Mouse (Mus musculus): Measurements from ENCODE around the gene Pigz. TPM values are rescaled to one million over a fixed set of nuclear protein-coding genes. Genes with fewer than 3 reads are reported as not detected.

Pigz gene
- polyA plus RNA-seq, 1 experiment from 2014 or later = 1.4 TPM

- no peaks in the 10 kb centered on the region for H3K36me3 ChIP-seq (ENCODE audit: control insufficient read depth, insufficient read depth)
- H3K27me3 ChIP-seq (ENCODE audit: control insufficient read depth, insufficient read depth, low read length) = no peaks in the 10 kb centered on the region
- no peak for ATAC-seq (replicated peaks; ENCODE audit: extremely low read depth, insufficient read depth, low FRiP score)
- 81% methylated on average over 13 of the region's 13 CpGs for WGBS
- no peak overlapping the region for H3K9ac ChIP-seq (ENCODE audit: low read length)
- no peak overlapping the region for H3K4me3 ChIP-seq (ENCODE audit: low read length)
- H3K4me2 ChIP-seq (ENCODE audit: low read depth, low read length) = no peak overlapping the region
- peaks cover 3% of the 10 kb centered on the region; the same call in 1 of the 2 replicates for H3K4me1 ChIP-seq (ENCODE audit: control insufficient read depth, insufficient read depth, low read length)
- H3K9me3 ChIP-seq (replicated peaks; ENCODE audit: control insufficient read depth, low read length) = 0 out of 2 replicates have a peak, but pooled peaks cover 2% of the 10 kb centered on the region
- no peak overlapping the region for H3K27ac ChIP-seq (ENCODE audit: low read length)
Observed at GRCm38 (mm10) chr16:31926547-31927182, 7.0 kb upstream of the Pigz start.

GRCm38 (mm10) chr16:31927412-31927811, 6.2 kb upstream of the Pigz start:
- no peak overlapping the region for H3K4me3 ChIP-seq (ENCODE audit: low read length)
- no peak overlapping the region for H3K4me2 ChIP-seq (ENCODE audit: low read depth, low read length)
- peaks cover 3% of the 10 kb centered on the region; the same call in 1 of the 2 replicates for H3K4me1 ChIP-seq (ENCODE audit: control insufficient read depth, insufficient read depth, low read length)
- no peak overlapping the region for H3K27ac ChIP-seq (ENCODE audit: low read length)
- 77% methylated on average over 5 of the region's 5 CpGs for WGBS
- ATAC-seq (replicated peaks; ENCODE audit: extremely low read depth, insufficient read depth, low FRiP score) = no peak
- 0 out of 2 replicates have a peak, but pooled peaks cover 1% of the 10 kb centered on the region for H3K9me3 ChIP-seq (replicated peaks; ENCODE audit: control insufficient read depth, low read length)
- no peaks in the 10 kb centered on the region for H3K27me3 ChIP-seq (ENCODE audit: control insufficient read depth, insufficient read depth, low read length)
- H3K9ac ChIP-seq (ENCODE audit: low read length) = no peak overlapping the region
- no peaks in the 10 kb centered on the region for H3K36me3 ChIP-seq (ENCODE audit: control insufficient read depth, insufficient read depth)

- peaks cover 22% of the 10 kb centered on the region for H3K27me3 ChIP-seq (ENCODE audit: control insufficient read depth, insufficient read depth, low read length)
- H3K9me3 ChIP-seq (replicated peaks; ENCODE audit: control insufficient read depth, low read length) = no peaks in the 10 kb centered on the region
- H3K9ac ChIP-seq (ENCODE audit: low read length) = 0 out of 2 replicates have a peak overlapping the region, but pooled peaks have one; percentile 17
- H3K4me3 ChIP-seq (ENCODE audit: low read length) = no peak overlapping the region
- H3K27ac ChIP-seq (ENCODE audit: low read length) = no peak overlapping the region
- no peaks in the 10 kb centered on the region for H3K36me3 ChIP-seq (ENCODE audit: control insufficient read depth, insufficient read depth)
- 63% methylated on average over 17 of the region's 17 CpGs for WGBS
- peaks cover 16% of the 10 kb centered on the region for H3K4me1 ChIP-seq (ENCODE audit: control insufficient read depth, insufficient read depth, low read length)
- no peak for ATAC-seq (replicated peaks; ENCODE audit: extremely low read depth, insufficient read depth, low FRiP score)
- peak overlapping the region; percentile 24; the same call in 1 of the 2 replicates for H3K4me2 ChIP-seq (ENCODE audit: low read depth, low read length)
Observed at GRCm38 (mm10) chr16:31931330-31931729, 2.3 kb upstream of the Pigz start.

- ATAC-seq (replicated peaks; ENCODE audit: extremely low read depth, insufficient read depth, low FRiP score) = no peak
- no peaks in the 10 kb centered on the region; the same call in 1 of the 2 replicates for H3K9me3 ChIP-seq (replicated peaks; ENCODE audit: control insufficient read depth, low read length)
- peaks cover 16% of the 10 kb centered on the region for H3K4me1 ChIP-seq (ENCODE audit: control insufficient read depth, insufficient read depth, low read length)
- H3K4me2 ChIP-seq (ENCODE audit: low read depth, low read length) = no peak overlapping the region
- no peak overlapping the region for H3K9ac ChIP-seq (ENCODE audit: low read length)
- WGBS = 53% methylated on average over 5 of the region's 5 CpGs
- H3K4me3 ChIP-seq (ENCODE audit: low read length) = no peak overlapping the region
- H3K27me3 ChIP-seq (ENCODE audit: control insufficient read depth, insufficient read depth, low read length) = peaks cover 24% of the 10 kb centered on the region
- H3K36me3 ChIP-seq (ENCODE audit: control insufficient read depth, insufficient read depth) = no peaks in the 10 kb centered on the region
- no peak overlapping the region for H3K27ac ChIP-seq (ENCODE audit: low read length)
Observed at GRCm38 (mm10) chr16:31932255-31932654, 1.4 kb upstream of the Pigz start.

- Histone ChIP-seq H3K4me2 (ENCODE audit: low read depth, low read length) (peak overlapping the region; percentile 95), H3K4me1 (ENCODE audit: control insufficient read depth, insufficient read depth, low read length) (peaks cover 16% of the 10 kb centered on the region), H3K27me3 (ENCODE audit: control insufficient read depth, insufficient read depth, low read length) (peaks cover 24% of the 10 kb centered on the region), H3K9me3 (replicated peaks; ENCODE audit: control insufficient read depth, low read length) (no peaks in the 10 kb centered on the region; the same call in 1 of the 2 replicates), H3K4me3 (ENCODE audit: low read length) (peak overlapping the region; percentile 65), H3K36me3 (ENCODE audit: control insufficient read depth, insufficient read depth) (no peaks in the 10 kb centered on the region), H3K9ac (ENCODE audit: low read length) (peak overlapping the region; percentile 76), H3K27ac (ENCODE audit: low read length) (peak overlapping the region; percentile 38)
- WGBS = 1% methylated on average over 50 of the region's 50 CpGs
- ATAC-seq (replicated peaks; ENCODE audit: extremely low read depth, insufficient read depth, low FRiP score) = peak; percentile 91
Observed at GRCm38 (mm10) chr16:31932840-31933697, 582 bp upstream of the Pigz start.

GRCm38 (mm10) chr16:31934550-31935010, 929 bp downstream of the Pigz start:
- Histone ChIP-seq H3K36me3 (ENCODE audit: control insufficient read depth, insufficient read depth) (no peaks in the 10 kb centered on the region), H3K9ac (ENCODE audit: low read length) (peak overlapping the region; percentile 38; the same call in 1 of the 2 replicates), H3K27ac (ENCODE audit: low read length) (no peak overlapping the region), H3K4me2 (ENCODE audit: low read depth, low read length) (peak overlapping the region; percentile 71), H3K4me3 (ENCODE audit: low read length) (peak overlapping the region; percentile 47; the same call in 1 of the 2 replicates), H3K27me3 (ENCODE audit: control insufficient read depth, insufficient read depth, low read length) (peaks cover 24% of the 10 kb centered on the region), H3K9me3 (replicated peaks; ENCODE audit: control insufficient read depth, low read length) (no peaks in the 10 kb centered on the region; the same call in 1 of the 2 replicates), H3K4me1 (ENCODE audit: control insufficient read depth, insufficient read depth, low read length) (peaks cover 16% of the 10 kb centered on the region)
- WGBS = 30% methylated on average over 13 of the region's 13 CpGs
- no peak for ATAC-seq (replicated peaks; ENCODE audit: extremely low read depth, insufficient read depth, low FRiP score)

- no peak for ATAC-seq (replicated peaks; ENCODE audit: extremely low read depth, insufficient read depth, low FRiP score)
- no peaks in the 10 kb centered on the region for H3K36me3 ChIP-seq (ENCODE audit: control insufficient read depth, insufficient read depth)
- 6% methylated on average over 36 of the region's 36 CpGs for WGBS
- peak overlapping the region; percentile 47 for H3K4me3 ChIP-seq (ENCODE audit: low read length)
- H3K9me3 ChIP-seq (replicated peaks; ENCODE audit: control insufficient read depth, low read length) = no peaks in the 10 kb centered on the region; the same call in 1 of the 2 replicates
- H3K9ac ChIP-seq (ENCODE audit: low read length) = peak overlapping the region; percentile 38
- peak overlapping the region; percentile 71 for H3K4me2 ChIP-seq (ENCODE audit: low read depth, low read length)
- peaks cover 24% of the 10 kb centered on the region for H3K27me3 ChIP-seq (ENCODE audit: control insufficient read depth, insufficient read depth, low read length)
- peaks cover 16% of the 10 kb centered on the region for H3K4me1 ChIP-seq (ENCODE audit: control insufficient read depth, insufficient read depth, low read length)
- H3K27ac ChIP-seq (ENCODE audit: low read length) = no peak overlapping the region
Observed at GRCm38 (mm10) chr16:31935091-31935979, 1.7 kb downstream of the Pigz start.

GRCm38 (mm10) chr16:31936568-31936967, 2.9 kb downstream of the Pigz start:
- no peak overlapping the region for H3K4me2 ChIP-seq (ENCODE audit: low read depth, low read length)
- 84% methylated on average over 4 of the region's 4 CpGs for WGBS
- H3K9me3 ChIP-seq (replicated peaks; ENCODE audit: control insufficient read depth, low read length) = no peaks in the 10 kb centered on the region; the same call in 1 of the 2 replicates
- no peak overlapping the region for H3K9ac ChIP-seq (ENCODE audit: low read length)
- H3K4me3 ChIP-seq (ENCODE audit: low read length) = no peak overlapping the region
- H3K4me1 ChIP-seq (ENCODE audit: control insufficient read depth, insufficient read depth, low read length) = peaks cover 16% of the 10 kb centered on the region
- no peak overlapping the region for H3K27ac ChIP-seq (ENCODE audit: low read length)
- H3K27me3 ChIP-seq (ENCODE audit: control insufficient read depth, insufficient read depth, low read length) = peaks cover 24% of the 10 kb centered on the region
- no peak for ATAC-seq (replicated peaks; ENCODE audit: extremely low read depth, insufficient read depth, low FRiP score)
- no peaks in the 10 kb centered on the region for H3K36me3 ChIP-seq (ENCODE audit: control insufficient read depth, insufficient read depth)

Data from heart, embryonic 16.5 days (tissue).